Mouse (Mus musculus): Measurements from ENCODE around the gene Duxbl2.
"Not testable (repeated sequence)": the region's sequence is repeated elsewhere in the genome, so short reads cannot be mapped to it uniquely, and the experiment has no call there.

DNA sequence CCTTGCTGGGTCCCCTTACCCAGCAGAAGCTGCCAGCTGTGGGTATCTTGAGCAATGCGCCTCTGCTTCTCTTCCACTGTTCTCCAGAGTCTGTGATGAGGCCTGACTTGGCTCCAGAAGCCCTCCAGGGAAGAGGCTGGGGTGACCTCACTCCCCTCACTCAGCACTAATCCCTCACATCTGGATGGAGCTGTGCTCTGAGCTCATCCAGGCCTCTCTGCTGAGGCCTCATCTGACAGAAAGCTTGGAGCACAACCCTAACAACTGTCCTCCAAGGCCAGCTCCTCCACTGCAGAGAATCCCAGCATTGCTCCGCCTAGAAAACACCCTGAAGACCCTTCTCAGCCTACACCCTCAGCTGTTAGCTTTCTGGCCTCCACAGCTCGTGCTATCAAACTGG, 55.8 kb downstream of the Duxbl2 start:
- not testable (repeated sequence) for TF ChIP-seq HCFC1 (IDR thresholded peaks at IDR 0.05; ENCODE audit: low read depth, low read length); POLR2AphosphoS5 (IDR thresholded peaks at IDR 0.05; ENCODE audit: borderline replicate concordance, low read depth, low read length); CTCF (IDR thresholded peaks at IDR 0.05 in 2 of 3, conservative IDR thresholded peaks at IDR 0.05 in 1 of 3; ENCODE audit: control insufficient read depth in 1 of 3, insufficient read depth in 1 of 3, low read depth in 2 of 3, low read length in 3 of 3, poor library complexity in 1 of 3, severe bottlenecking in 1 of 3); NRF1 (IDR thresholded peaks at IDR 0.05; ENCODE audit: insufficient read depth, low read depth, low read length, poor library complexity, severe bottlenecking); MAX (IDR thresholded peaks at IDR 0.05; ENCODE audit: low read length); NELFE (IDR thresholded peaks at IDR 0.05; ENCODE audit: low read depth, low read length); GATA1 (IDR thresholded peaks at IDR 0.05; ENCODE audit: low read depth, low read length); POLR2A (IDR thresholded peaks at IDR 0.05; ENCODE audit: control insufficient read depth in 1 of 2, insufficient read depth in 1 of 2, low read depth in 1 of 2, low read length in 2 of 2, poor library complexity in 1 of 2); USF1 (IDR thresholded peaks at IDR 0.05; ENCODE audit: low read depth, low read length); GABPA (IDR thresholded peaks at IDR 0.05; ENCODE audit: low read depth, low read length); ELF1 (IDR thresholded peaks at IDR 0.05; ENCODE audit: low read depth, low read length); CHD2 (IDR thresholded peaks at IDR 0.05; ENCODE audit: low read length); BHLHE40 (IDR thresholded peaks at IDR 0.05; ENCODE audit: borderline replicate concordance, low read depth, low read length); ZC3H11A (IDR thresholded peaks at IDR 0.05; ENCODE audit: low read depth, low read length)
